Mouse (Mus musculus) CH12.LX (cell line): ENCODE data around the gene Gramd1a. TPM values are rescaled to one million over a fixed set of nuclear protein-coding genes. Genes with fewer than 3 reads are reported as not detected.

ENCODE experiments used
- DNase-seq: peaks from one replicate; pipeline ENCODE4 v3.0.0-alpha.2; 2013; ENCODE audit errors: extremely low read depth
- H3K27ac ChIP-seq: 2 replicates; pipeline ENCODE4 v1.5.1; 2012; ENCODE audit warnings: low read depth, mild to moderate bottlenecking, control low read depth, moderate library complexity; ENCODE audit not compliant: insufficient read depth
- H3K27me3 ChIP-seq: replicated peaks from 2 replicates; pipeline ENCODE3; 2012; ENCODE audit warnings: inconsistent platforms
- H3K36me3 ChIP-seq, 2 experiments: replicated peaks in 1 of 2; 2 replicates each; pipeline versions ENCODE3 to v1.6.1; 2012; ENCODE audit warnings: inconsistent platforms in 1 of 2, low read length in 1 of 2, mild to moderate bottlenecking in 1 of 2, mixed read lengths in 1 of 2, moderate library complexity in 1 of 2; ENCODE audit not compliant: control insufficient read depth in 1 of 2, insufficient read depth in 1 of 2
- H3K4me1 ChIP-seq, 2 experiments: 2 replicates each; pipeline ENCODE4 v1.6.1; 2012; ENCODE audit warnings: inconsistent platforms in 1 of 2, moderate library complexity in 1 of 2; ENCODE audit not compliant: insufficient read depth in 2 of 2, control insufficient read depth in 1 of 2
- H3K4me2 ChIP-seq: 2 replicates; pipeline ENCODE4 v1.6.1; 2012; ENCODE audit warnings: low read depth, mild to moderate bottlenecking, control low read depth; ENCODE audit not compliant: poor library complexity, insufficient read depth, severe bottlenecking
- H3K4me3 ChIP-seq, 3 experiments: fragments of 150-350 bp in 1 of 3; sonication (generic) in 1 of 3; replicated peaks in 1 of 3; 2 replicates each; pipeline versions ENCODE3 to v1.5.1; 2011 to 2012; ENCODE audit warnings: low read depth in 2 of 3, low read length in 2 of 3, mild to moderate bottlenecking in 2 of 3, moderate library complexity in 2 of 3, control low read depth in 1 of 3, improper control_type of control experiment in 1 of 3, inconsistent platforms in 1 of 3, mixed read lengths in 1 of 3; ENCODE audit not compliant: poor library complexity in 1 of 3
- H3K79me2 ChIP-seq: replicated peaks from 2 replicates; pipeline ENCODE4 v1.6.1; 2012; ENCODE audit warnings: mild to moderate bottlenecking, moderate library complexity; ENCODE audit not compliant: control insufficient read depth, poor library complexity, insufficient read depth, severe bottlenecking; ENCODE audit errors: extremely low read depth
- H3K9ac ChIP-seq: 2 replicates; pipeline ENCODE4 v1.6.1; 2012; ENCODE audit warnings: low read depth, mild to moderate bottlenecking, control low read depth, moderate library complexity; ENCODE audit not compliant: insufficient read depth
- H3K9me3 ChIP-seq: replicated peaks from 2 replicates; pipeline ENCODE3; 2012; ENCODE audit warnings: low read length, inconsistent platforms, mixed read lengths
- CHD1 ChIP-seq: IDR thresholded peaks from 2 replicates; pipeline ENCODE4 v1.6.1; 2012; ENCODE audit warnings: low read depth, low read length, improper control_type of control experiment, inconsistent platforms
- CHD2 ChIP-seq: IDR thresholded peaks from 2 replicates; pipeline ENCODE4 v1.6.1; 2011; ENCODE audit warnings: low read length, improper control_type of control experiment
- E2F4 ChIP-seq: IDR thresholded peaks from 2 replicates; pipeline ENCODE4 v1.6.1; 2011; ENCODE audit warnings: low read depth, low read length, improper control_type of control experiment; ENCODE audit not compliant: insufficient replicate concordance
- EP300 ChIP-seq: IDR thresholded peaks from 2 replicates; pipeline ENCODE4 v1.6.1; 2011; ENCODE audit warnings: low read length, improper control_type of control experiment
- ETS1 ChIP-seq: conservative IDR thresholded peaks from 2 replicates; pipeline ENCODE4 v1.6.1; 2012; ENCODE audit warnings: low read depth, mild to moderate bottlenecking, inconsistent platforms, low read length, improper control_type of control experiment, moderate library complexity
- HCFC1 ChIP-seq: IDR thresholded peaks from 2 replicates; pipeline ENCODE4 v1.6.1; 2012; ENCODE audit warnings: low read depth, mild to moderate bottlenecking, inconsistent platforms, low read length, improper control_type of control experiment
- IRF4 ChIP-seq: IDR thresholded peaks from 2 replicates; pipeline ENCODE4 v1.6.1; 2014; ENCODE audit warnings: low read depth, mild to moderate bottlenecking, inconsistent platforms, low read length, improper control_type of control experiment
- JUND ChIP-seq: conservative IDR thresholded peaks from 2 replicates; pipeline ENCODE4 v1.6.1; 2011; ENCODE audit warnings: low read depth, low read length, improper control_type of control experiment
- KAT2A ChIP-seq: IDR thresholded peaks from 2 replicates; pipeline ENCODE4 v1.6.1; 2012; ENCODE audit warnings: low read length, improper control_type of control experiment, inconsistent platforms; ENCODE audit not compliant: insufficient replicate concordance
- MAFK ChIP-seq: IDR thresholded peaks from 2 replicates; pipeline ENCODE4 v1.6.1; 2011; ENCODE audit warnings: low read length, improper control_type of control experiment; ENCODE audit not compliant: insufficient replicate concordance
- MAZ ChIP-seq: IDR thresholded peaks from 2 replicates; pipeline ENCODE4 v1.6.1; 2012; ENCODE audit warnings: low read depth, mild to moderate bottlenecking, inconsistent platforms, low read length, improper control_type of control experiment, moderate library complexity
- MEF2A ChIP-seq: IDR thresholded peaks from 2 replicates; pipeline ENCODE4 v1.6.1; 2014; ENCODE audit warnings: low read depth, mild to moderate bottlenecking, inconsistent platforms, low read length, improper control_type of control experiment, borderline replicate concordance
- MXI1 ChIP-seq: IDR thresholded peaks from 2 replicates; pipeline ENCODE4 v1.6.1; 2011; ENCODE audit warnings: mild to moderate bottlenecking, low read depth, low read length, improper control_type of control experiment
- MYC ChIP-seq: IDR thresholded peaks from 2 replicates; pipeline ENCODE4 v1.6.1; 2011; ENCODE audit warnings: low read depth, mild to moderate bottlenecking, improper control_type of control experiment, low read length
- NRF1 ChIP-seq: IDR thresholded peaks from 2 replicates; pipeline ENCODE4 v1.6.1; 2014; ENCODE audit warnings: low read depth, mild to moderate bottlenecking, inconsistent platforms, low read length, improper control_type of control experiment, moderate library complexity
- POLR2A ChIP-seq: IDR thresholded peaks from 2 replicates; pipeline ENCODE4 v1.6.1; 2011; ENCODE audit warnings: low read depth, mild to moderate bottlenecking, improper control_type of control experiment, low read length
- SIN3A ChIP-seq: IDR thresholded peaks from 2 replicates; pipeline ENCODE4 v1.6.1; 2012; ENCODE audit warnings: low read length, improper control_type of control experiment, inconsistent platforms
- SMC3 ChIP-seq: IDR thresholded peaks from 2 replicates; pipeline ENCODE4 v1.6.1; 2011; ENCODE audit warnings: low read depth, low read length, improper control_type of control experiment
- TCF12 ChIP-seq: IDR thresholded peaks from 2 replicates; pipeline ENCODE4 v1.6.1; 2014; ENCODE audit warnings: low read depth, mild to moderate bottlenecking, inconsistent platforms, low read length, improper control_type of control experiment
- USF1 ChIP-seq: IDR thresholded peaks from 2 replicates; pipeline ENCODE4 v1.6.1; 2014; ENCODE audit warnings: low read depth, mild to moderate bottlenecking, inconsistent platforms, low read length, improper control_type of control experiment
- USF2 ChIP-seq: conservative IDR thresholded peaks from 2 replicates; pipeline ENCODE4 v1.6.1; 2011; ENCODE audit warnings: low read depth, low read length, improper control_type of control experiment
- ZC3H11A ChIP-seq: IDR thresholded peaks from 2 replicates; pipeline ENCODE4 v1.6.1; 2012; ENCODE audit warnings: low read depth, mild to moderate bottlenecking, inconsistent platforms, low read length, improper control_type of control experiment
- ZKSCAN1 ChIP-seq: IDR thresholded peaks from 2 replicates; pipeline ENCODE4 v1.6.1; 2012; ENCODE audit warnings: low read depth, inconsistent platforms, low read length, improper control_type of control experiment, borderline replicate concordance
- ZMIZ1 ChIP-seq: IDR thresholded peaks from 2 replicates; pipeline ENCODE4 v1.6.1; 2012; ENCODE audit warnings: low read depth, mild to moderate bottlenecking, inconsistent platforms, low read length, improper control_type of control experiment
- dilution Hi-C: fragments of 300-500 bp; cut with MboI; formaldehyde crosslinking; loops from 2 replicates; pipeline ENCODE4 v1.14.3; 2020; ENCODE audit warnings: low sequenced_read_pairs; ENCODE audit not compliant: extremely low pct_unique_long_range_greater_than_20kb, extremely low pct_ligation_motif_present
- in situ Hi-C: fragments of 300-500 bp; cut with MboI; formaldehyde crosslinking; loops from 3 replicates; pipeline ENCODE4 v1.14.3; 2019; ENCODE audit warnings: low sequenced_read_pairs, low pct_ligation_motif_present, low pct_unique_long_range_greater_than_20kb, mixed read lengths
- polyA plus RNA-seq: library from polyadenylated mRNA; unstranded; fragments of >175 nt; gene quantifications from 2 replicates; pipeline ENCODE4 v1.2.1, GENCODE M21; 2012; ENCODE audit warnings: low read depth; ENCODE audit not compliant: insufficient read length
- total RNA-seq, 2 experiments: library from RNA; depleted of rRNA; stranded (reverse); fragments of 300-350 nt in 1 of 2; fragments of >200 nt in 1 of 2; gene quantifications; 2 replicates each; pipeline ENCODE4 v1.2.3; 2012 to 2014

Gramd1a gene
- total and polyA plus RNA-seq, 3 experiments = 49.5 to 90.7 (median 86.0) TPM

DNA sequence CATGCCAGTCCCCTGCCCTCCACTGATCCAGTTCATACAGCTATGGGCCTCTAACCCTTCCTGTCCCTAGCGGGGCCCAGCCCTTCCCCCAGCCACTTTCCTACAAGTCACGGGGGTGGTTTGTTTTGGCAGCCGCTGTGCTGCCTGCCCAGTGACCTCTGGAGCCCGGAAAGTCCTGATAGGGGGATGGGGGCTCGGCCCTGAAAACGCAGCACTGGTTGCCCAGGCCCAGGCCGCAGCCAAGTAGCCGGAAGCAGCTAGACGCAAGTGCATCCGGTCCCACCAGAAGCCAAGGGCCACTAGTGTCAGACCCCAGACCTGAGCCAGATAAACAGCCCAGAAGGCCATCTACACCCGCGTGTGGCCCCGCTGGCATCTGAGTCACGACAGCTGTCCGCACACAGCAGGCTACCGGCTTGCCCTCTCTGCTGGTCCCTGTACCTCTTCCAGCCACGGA, 40.1 kb downstream of the Gramd1a start:
- DNase-seq = no peak
- H3K36me3 ChIP-seq = no peaks in the 10 kb centered on the region
- dilution Hi-C loops (no loop called here), in situ Hi-C loops (no loop called here)
- TF ChIP-seq MEF2A (no peak), ZKSCAN1 (no peak), E2F4 (no peak), USF1 (no peak), CHD1 (no peak), EP300 (no peak), IRF4 (no peak), MAZ (no peak), MXI1 (no peak), JUND (no peak), HCFC1 (no peak), POLR2A (no peak)
- H3K9me3 ChIP-seq = no peaks in the 10 kb centered on the region
- peaks cover 32 to 51% of the 10 kb centered on the region in 2 experiments for H3K4me1 ChIP-seq
- H3K4me2 ChIP-seq = no peak overlapping the region
- no peaks in the 10 kb centered on the region for H3K79me2 ChIP-seq
- no peak overlapping the region for H3K27ac ChIP-seq
- no peaks in the 10 kb centered on the region for H3K27me3 ChIP-seq
- no peak overlapping the region for H3K9ac ChIP-seq
- H3K4me3 ChIP-seq = no peak overlapping the region

DNA sequence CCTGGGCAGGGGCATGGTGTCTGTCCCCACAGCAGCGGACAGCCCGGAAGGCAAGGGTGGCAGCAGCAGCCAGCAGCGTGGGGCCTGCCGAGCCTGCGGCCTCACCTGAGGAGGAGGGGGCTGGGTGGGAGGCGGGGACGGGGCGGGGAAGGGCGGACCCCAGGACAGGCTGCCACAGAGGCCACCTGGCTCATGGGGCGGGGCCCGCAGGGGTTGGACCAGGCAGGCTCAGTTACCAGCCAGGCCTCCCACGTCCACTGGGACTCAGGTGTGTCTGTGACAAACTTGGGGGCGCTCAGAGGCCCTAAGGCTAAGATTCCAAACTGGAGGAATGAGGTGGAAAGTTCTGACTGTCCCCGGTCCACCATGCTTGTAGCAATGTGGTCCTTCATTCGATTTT, 40.5 kb downstream of the Gramd1a start, which contains the start of gene Hpn:
TSS of gene Hpn (minus strand) at position 109 of the 400 bp plus-strand sequence.
- in situ Hi-C loops (no loop called here), dilution Hi-C loops (no loop called here)
- H3K4me3 ChIP-seq = no peak within 1 kb of the TSS
- TF ChIP-seq MEF2A (no peak), ETS1 (no peak), HCFC1 (no peak), ZKSCAN1 (no peak), NRF1 (no peak), SMC3 (no peak), TCF12 (no peak), ZC3H11A (no peak), MXI1 (no peak), MAFK (no peak), SIN3A (no peak), POLR2A (no peak), MAZ (no peak), MYC (no peak), CHD2 (no peak), JUND (no peak), KAT2A (no peak), ZMIZ1 (no peak), USF2 (no peak)
- no peaks in the 10 kb centered on the region for H3K27me3 ChIP-seq
- H3K79me2 ChIP-seq = no peaks in the 10 kb centered on the region
- DNase-seq = no peak
- peaks cover 34 to 52% of the 10 kb centered on the region in 2 experiments for H3K4me1 ChIP-seq
- no peak within 1 kb of the TSS for H3K9ac ChIP-seq
- H3K4me2 ChIP-seq = no peak within 1 kb of the TSS
- no peak within 1 kb of the TSS for H3K27ac ChIP-seq
- H3K36me3 ChIP-seq = no peaks in the 10 kb centered on the region
- no peaks in the 10 kb centered on the region for H3K9me3 ChIP-seq
